Mouse (Mus musculus): ENCODE data around the gene Gm10198. TPM values are rescaled to one million over a fixed set of nuclear protein-coding genes. Genes with fewer than 3 reads are reported as not detected.

The Gm10198 gene
- total RNA-seq, 2 experiments from 2014 or later = not detected

- DNase-seq (ENCODE audit: low spot score in 2 of 2) = no peak
- intact Hi-C loops (cut with DNase I) = no loop called here
These were observed 41.9 kb downstream of the Gm10198 start for GRCm38 (mm10) chr13:111634163-111635160.

GRCm38 (mm10) chr13:111640319-111640718 lies 47.7 kb downstream of the Gm10198 start:
- no peak for DNase-seq (ENCODE audit: low spot score in 2 of 2)
- intact Hi-C loops (cut with DNase I) = no loop called here

Other genes with a start within 250 kb of the Gm10198 start
- gene Gpbp1, start 102.7 kb upstream of the Gm10198 start, total RNA-seq (2021) = 10 to 100 TPM; 75.5 to 89.7 TPM
- not detected for gene Gm49496, start 42.8 kb upstream of the Gm10198 start, total RNA-seq (2021)
- 10 to 100 TPM; 22.4 to 25.0 TPM for gene Mier3, start 88.2 kb downstream of the Gm10198 start, total RNA-seq (2021)
- gene Map3k1, start 216.2 kb downstream of the Gm10198 start, total RNA-seq (2021) = 10 to 100 TPM in 1 of 2 experiments, 1 to 10 TPM in 1; 8.3 to 13.1 TPM

All from left cerebral cortex, postnatal 36 days (tissue).